Mouse (Mus musculus): ENCODE results near the gene Gng11. TPM values are rescaled to one million over a fixed set of nuclear protein-coding genes. Genes with fewer than 3 reads are reported as not detected.

Gene Gng11
- polyA plus RNA-seq, 2 experiments = 32.3 to 83.4 TPM

DNA sequence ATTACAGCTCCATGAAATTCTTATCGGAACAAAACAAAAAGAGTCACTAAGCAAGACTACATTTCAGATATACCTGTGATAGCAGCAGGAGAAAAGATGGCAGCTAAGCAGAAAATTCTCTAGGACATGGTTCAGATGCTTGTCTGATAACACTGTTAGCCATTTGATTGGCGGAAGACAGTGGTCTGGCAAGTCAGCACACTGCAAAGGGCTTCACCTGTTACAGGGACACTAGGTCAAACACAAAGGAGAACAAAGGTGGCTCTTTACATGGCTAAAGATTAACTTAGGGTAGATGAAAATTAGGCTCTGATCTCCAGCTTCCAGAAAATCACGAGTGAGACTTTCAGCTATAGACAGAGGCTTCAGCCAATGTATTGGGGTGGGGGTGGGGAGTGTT, 15.0 kb upstream of the Gng11 start, which contains the start of gene Tfpi2:
Gene Tfpi2 (minus strand): TSS at position 170 of the 400 bp plus-strand sequence.
- Histone ChIP-seq H3K36me3 (ENCODE audit: control insufficient read depth, insufficient read depth, low read length) (no peaks in the 10 kb centered on the region), H3K4me1 (ENCODE audit: control insufficient read depth, insufficient read depth, low read length) (peaks cover under 1% of the 10 kb centered on the region; the same call in 1 of the 2 replicates), H3K4me2 (replicated peaks; ENCODE audit: low read depth, low read length, severe bottlenecking) (no peak within 1 kb of the TSS), H3K27ac (replicated peaks; ENCODE audit: low read depth, low read length) (no peak within 1 kb of the TSS), H3K27me3 (ENCODE audit: control insufficient read depth, insufficient read depth, low read length) (no peaks in the 10 kb centered on the region), H3K4me3 (replicated peaks; ENCODE audit: low read length) (no peak within 1 kb of the TSS), H3K9me3 (ENCODE audit: control insufficient read depth, low read length) (no peaks in the 10 kb centered on the region), H3K9ac (ENCODE audit: low read depth, low read length, severe bottlenecking) (no peak within 1 kb of the TSS)
- DNase-seq (ENCODE audit: low spot score) = no peak
- TF ChIP-seq POLR2A (IDR thresholded peaks at IDR 0.05; ENCODE audit: borderline replicate concordance, extremely low read depth, insufficient read depth, insufficient read length) = no peak
- ATAC-seq (ENCODE audit: low FRiP score, low read depth) = no peak
- WGBS = 81% methylated on average over 3 of the region's 3 CpGs

DNA sequence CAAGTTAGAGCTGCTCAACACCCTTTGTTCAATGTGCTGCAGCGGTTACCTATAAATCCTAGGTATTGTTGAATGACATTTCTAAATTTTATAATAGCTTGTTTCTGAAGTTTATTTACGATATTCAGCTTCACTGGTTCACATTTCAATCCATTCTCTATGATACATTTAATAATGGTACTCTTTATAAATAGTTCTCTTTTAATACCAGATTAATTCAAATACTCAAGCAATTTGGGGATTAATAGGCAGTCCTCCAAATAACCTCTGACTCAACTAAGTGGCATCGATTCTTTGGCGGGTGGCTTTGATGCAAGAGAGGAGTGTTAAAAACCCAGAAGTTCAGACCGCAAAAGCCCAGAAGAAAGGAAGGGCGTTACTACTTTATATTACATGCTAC, 10.2 kb upstream of the Gng11 start, which contains the start of gene Gngt1:
Gene Gngt1 (plus strand): TSS at position 301 of the 400 bp plus-strand sequence.
- H3K9me3 ChIP-seq (ENCODE audit: control insufficient read depth, low read length) = no peaks in the 10 kb centered on the region
- WGBS = 70% methylated on average over 6 of the region's 6 CpGs
- no peak within 1 kb of the TSS for H3K27ac ChIP-seq (replicated peaks; ENCODE audit: low read depth, low read length)
- H3K4me2 ChIP-seq (replicated peaks; ENCODE audit: low read depth, low read length, severe bottlenecking) = no peak within 1 kb of the TSS
- H3K27me3 ChIP-seq (ENCODE audit: control insufficient read depth, insufficient read depth, low read length) = no peaks in the 10 kb centered on the region
- H3K9ac ChIP-seq (ENCODE audit: low read depth, low read length, severe bottlenecking) = no peak within 1 kb of the TSS
- no peaks in the 10 kb centered on the region for H3K36me3 ChIP-seq (ENCODE audit: control insufficient read depth, insufficient read depth, low read length)
- DNase-seq (ENCODE audit: low spot score) (no peak), ATAC-seq (ENCODE audit: low FRiP score, low read depth) (no peak)
- H3K4me3 ChIP-seq (replicated peaks; ENCODE audit: low read length) = no peak within 1 kb of the TSS
- no peak for TF ChIP-seq POLR2A (IDR thresholded peaks at IDR 0.05; ENCODE audit: borderline replicate concordance, extremely low read depth, insufficient read depth, insufficient read length)
- H3K4me1 ChIP-seq (ENCODE audit: control insufficient read depth, insufficient read depth, low read length) = peaks cover 5% of the 10 kb centered on the region; the same call in 1 of the 2 replicates

DNA sequence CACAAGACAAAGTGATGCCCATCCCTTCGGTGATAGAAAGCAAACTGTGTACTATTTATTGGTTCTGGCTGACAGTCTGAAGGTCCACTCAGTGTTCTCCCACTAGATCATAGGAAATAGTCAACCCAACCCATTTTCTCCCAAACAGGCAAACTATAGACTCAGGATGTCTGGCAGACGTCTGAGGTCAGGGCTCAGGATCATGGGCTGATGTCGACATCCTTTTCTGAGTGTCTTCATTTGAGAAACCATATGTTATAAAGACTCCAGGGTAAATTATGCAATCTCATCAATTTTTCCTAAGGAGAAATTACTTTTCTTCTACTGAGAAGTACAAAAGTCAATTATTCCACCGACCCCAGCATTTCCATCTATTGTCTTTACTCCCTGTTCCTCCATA, 5.6 kb upstream of the Gng11 start:
- H3K4me1 ChIP-seq (ENCODE audit: control insufficient read depth, insufficient read depth, low read length) = peaks cover 7% of the 10 kb centered on the region
- no peaks in the 10 kb centered on the region for H3K36me3 ChIP-seq (ENCODE audit: control insufficient read depth, insufficient read depth, low read length)
- H3K27ac ChIP-seq (replicated peaks; ENCODE audit: low read depth, low read length) = no peak overlapping the region
- no peaks in the 10 kb centered on the region for H3K9me3 ChIP-seq (ENCODE audit: control insufficient read depth, low read length)
- no peak for DNase-seq (ENCODE audit: low spot score)
- H3K4me2 ChIP-seq (replicated peaks; ENCODE audit: low read depth, low read length, severe bottlenecking) = no peak overlapping the region
- H3K4me3 ChIP-seq (replicated peaks; ENCODE audit: low read length) = no peak overlapping the region
- 75% methylated on average over 4 of the region's 4 CpGs for WGBS
- no peak for ATAC-seq (ENCODE audit: low FRiP score, low read depth)
- TF ChIP-seq POLR2A (IDR thresholded peaks at IDR 0.05; ENCODE audit: borderline replicate concordance, extremely low read depth, insufficient read depth, insufficient read length) = no peak
- H3K9ac ChIP-seq (ENCODE audit: low read depth, low read length, severe bottlenecking) = no peak overlapping the region
- H3K27me3 ChIP-seq (ENCODE audit: control insufficient read depth, insufficient read depth, low read length) = no peaks in the 10 kb centered on the region

DNA sequence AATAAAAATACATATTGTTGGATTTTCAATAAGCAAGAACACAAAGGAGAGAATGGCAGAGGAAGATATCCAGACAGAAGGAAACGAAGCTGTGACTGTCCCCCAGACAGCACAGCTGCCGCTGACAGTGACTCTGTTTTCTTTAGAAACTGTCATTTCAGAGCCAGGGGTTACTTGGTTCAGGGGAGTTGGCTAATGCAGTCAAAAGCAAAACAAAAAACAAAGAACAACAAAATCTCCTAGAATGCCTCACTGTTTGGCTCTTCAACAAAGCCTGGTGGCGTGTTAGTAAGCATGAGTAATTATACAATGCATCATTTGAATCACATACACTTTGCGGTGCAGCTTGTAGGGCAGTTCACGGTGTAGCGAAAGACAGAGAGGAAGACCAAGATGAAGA, 4.4 kb upstream of the Gng11 start:
- peaks cover 3% of the 10 kb centered on the region; the same call in 1 of the 2 replicates for H3K4me1 ChIP-seq (ENCODE audit: control insufficient read depth, insufficient read depth, low read length)
- no peak overlapping the region for H3K4me3 ChIP-seq (replicated peaks; ENCODE audit: low read length)
- 82% methylated on average over 6 of the region's 6 CpGs for WGBS
- H3K9me3 ChIP-seq (ENCODE audit: control insufficient read depth, low read length) = no peaks in the 10 kb centered on the region
- H3K4me2 ChIP-seq (replicated peaks; ENCODE audit: low read depth, low read length, severe bottlenecking) = no peak overlapping the region
- no peak overlapping the region for H3K27ac ChIP-seq (replicated peaks; ENCODE audit: low read depth, low read length)
- no peak for TF ChIP-seq POLR2A (IDR thresholded peaks at IDR 0.05; ENCODE audit: borderline replicate concordance, extremely low read depth, insufficient read depth, insufficient read length)
- ATAC-seq (ENCODE audit: low FRiP score, low read depth) (no peak), DNase-seq (ENCODE audit: low spot score) (no peak)
- H3K36me3 ChIP-seq (ENCODE audit: control insufficient read depth, insufficient read depth, low read length) = no peaks in the 10 kb centered on the region
- no peaks in the 10 kb centered on the region for H3K27me3 ChIP-seq (ENCODE audit: control insufficient read depth, insufficient read depth, low read length)
- H3K9ac ChIP-seq (ENCODE audit: low read depth, low read length, severe bottlenecking) = no peak overlapping the region

DNA sequence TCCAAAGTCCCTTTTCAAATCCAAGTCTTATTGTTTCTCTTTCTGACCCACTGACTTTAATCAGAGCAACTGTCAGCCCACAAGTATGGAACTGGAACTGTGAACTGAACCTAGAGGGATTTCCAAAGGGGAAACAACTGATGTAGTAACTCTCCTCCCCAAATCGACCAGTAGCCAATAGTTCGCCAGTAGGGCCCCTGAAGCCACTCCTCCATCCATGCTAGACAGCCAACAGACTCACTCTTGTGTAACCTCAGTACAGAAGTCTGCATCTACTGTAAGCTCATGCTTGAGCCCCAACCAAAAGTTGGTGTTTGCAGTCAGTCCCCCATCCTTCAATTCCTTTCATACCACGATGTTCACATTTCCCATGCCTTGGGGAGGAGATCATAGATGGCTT, 3.0 kb upstream of the Gng11 start:
- Histone ChIP-seq H3K27ac (replicated peaks; ENCODE audit: low read depth, low read length) (no peak overlapping the region), H3K27me3 (ENCODE audit: control insufficient read depth, insufficient read depth, low read length) (no peaks in the 10 kb centered on the region), H3K4me3 (replicated peaks; ENCODE audit: low read length) (no peak overlapping the region), H3K9me3 (ENCODE audit: control insufficient read depth, low read length) (no peaks in the 10 kb centered on the region), H3K4me1 (ENCODE audit: control insufficient read depth, insufficient read depth, low read length) (peaks cover 8% of the 10 kb centered on the region), H3K9ac (ENCODE audit: low read depth, low read length, severe bottlenecking) (no peak overlapping the region), H3K36me3 (ENCODE audit: control insufficient read depth, insufficient read depth, low read length) (no peaks in the 10 kb centered on the region), H3K4me2 (replicated peaks; ENCODE audit: low read depth, low read length, severe bottlenecking) (no peak overlapping the region)
- DNase-seq (ENCODE audit: low spot score) (no peak), ATAC-seq (ENCODE audit: low FRiP score, low read depth) (no peak)
- TF ChIP-seq POLR2A (IDR thresholded peaks at IDR 0.05; ENCODE audit: borderline replicate concordance, extremely low read depth, insufficient read depth, insufficient read length) = no peak
- 78% methylated on average over 3 of the region's 3 CpGs for WGBS

All from limb, embryonic 14.5 days (tissue).